Mouse (Mus musculus) heart, adult 18-20 months (tissue): ENCODE measurements around the gene Rffl. TPM values are rescaled to one million over a fixed set of nuclear protein-coding genes. Genes with fewer than 3 reads are reported as not detected.

Source experiments
- DNase-seq, 2 experiments: peaks; one replicate each; pipeline ENCODE4 v3.0.0; 2021 to 2022; ENCODE audit warnings: mixed read lengths in 1 of 2
- total RNA-seq, 2 experiments: library from RNA; stranded (reverse); gene quantifications; 2 replicates each; pipeline ENCODE4 v1.2.3; 2021

The Rffl gene
- total RNA-seq, 2 experiments from 2014 or later, result 3.5 to 3.6 TPM

DNA sequence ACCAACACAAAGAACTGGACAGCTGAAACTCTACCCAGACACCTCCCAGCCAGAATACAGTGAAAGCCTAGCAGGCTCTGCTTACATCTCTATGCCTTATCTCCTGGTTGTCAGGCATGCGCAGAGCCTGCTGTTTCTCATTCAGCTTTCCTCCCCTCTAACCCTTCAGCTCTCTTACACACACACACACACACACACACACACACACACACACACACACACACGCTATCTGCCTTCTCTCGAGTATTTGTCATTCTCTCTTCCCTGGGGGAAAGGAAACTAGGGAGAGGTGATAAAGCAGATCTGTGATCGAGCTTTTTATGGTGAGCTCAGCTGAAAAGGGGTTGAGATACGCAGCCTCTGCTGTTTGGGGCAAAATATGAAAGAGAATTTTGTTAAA is 3.9 kb upstream of the Rffl start:
- no peak for DNase-seq

DNA sequence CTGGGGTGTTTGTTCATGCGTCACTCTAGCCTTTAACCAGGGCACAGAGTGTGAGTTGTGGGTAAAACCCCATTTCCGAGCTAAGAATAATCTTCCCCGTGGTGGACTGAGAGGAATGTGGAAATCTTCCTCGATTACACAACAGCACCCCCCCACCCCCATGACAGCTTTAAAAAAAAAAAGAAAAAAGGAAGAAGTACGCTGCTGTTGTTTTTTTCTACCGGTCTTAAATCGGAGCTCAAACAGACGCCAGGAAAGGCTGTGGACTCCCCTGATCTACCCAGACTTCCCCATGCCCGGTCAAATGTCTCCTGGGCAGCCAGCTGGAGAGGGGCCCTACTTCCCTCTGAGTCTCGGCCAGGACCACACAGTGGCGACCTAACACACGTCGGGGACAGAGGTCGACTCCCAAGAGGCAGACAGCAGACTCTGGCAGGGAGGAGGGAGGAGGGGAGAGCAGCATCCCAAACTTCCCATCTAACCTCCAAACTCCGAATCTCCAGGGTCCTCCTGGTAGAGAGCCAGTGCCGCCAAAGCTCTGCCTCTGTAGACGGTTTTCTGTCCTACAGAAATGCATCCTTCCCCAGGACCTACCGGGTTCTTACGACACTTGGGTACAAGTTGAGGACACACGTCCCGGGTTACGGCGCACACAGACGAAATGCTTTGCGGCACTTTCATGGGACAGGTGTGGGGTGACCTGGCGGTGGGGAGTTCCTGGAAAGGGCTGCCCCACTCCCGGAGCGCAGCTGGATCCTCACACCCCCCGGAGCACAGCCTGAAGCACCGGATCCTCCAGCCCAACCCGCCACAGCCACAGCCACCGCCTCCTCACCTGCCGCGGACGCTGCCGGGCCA is 608 bp downstream of the Rffl start:
- DNase-seq, result peak; percentile 70 to 77

DNA sequence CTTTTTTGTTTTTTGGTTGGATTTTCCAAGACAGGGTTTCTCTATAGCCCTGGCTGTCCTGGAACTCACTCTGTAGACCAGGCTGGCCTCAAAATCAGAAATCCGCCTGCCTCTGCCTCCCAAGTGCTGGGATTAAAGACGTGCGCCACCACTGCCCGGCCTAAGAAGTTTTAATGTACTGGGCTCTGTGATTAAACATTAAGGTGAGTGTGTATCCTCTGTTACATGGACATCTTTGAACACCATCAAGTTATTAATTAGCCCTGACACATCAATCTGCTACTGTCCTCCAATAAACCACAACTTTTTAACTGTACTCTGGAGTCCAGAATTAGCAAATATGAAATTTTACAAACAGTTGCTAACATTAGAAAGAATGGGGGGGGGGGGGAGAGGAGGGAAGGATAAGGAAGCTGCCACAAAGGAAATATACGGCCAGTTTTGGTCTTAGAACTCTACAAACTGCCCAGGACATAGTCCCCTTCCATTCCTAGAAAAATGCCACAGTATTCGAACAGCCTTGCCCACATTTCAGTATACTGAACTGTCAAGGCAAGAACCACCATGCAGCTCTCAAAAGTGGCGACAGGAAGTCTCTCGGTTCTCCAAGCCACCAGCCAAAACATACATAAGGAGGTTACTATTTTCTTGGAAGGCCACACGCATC is 1.4 kb downstream of the Rffl start:
- no peak for DNase-seq

DNA sequence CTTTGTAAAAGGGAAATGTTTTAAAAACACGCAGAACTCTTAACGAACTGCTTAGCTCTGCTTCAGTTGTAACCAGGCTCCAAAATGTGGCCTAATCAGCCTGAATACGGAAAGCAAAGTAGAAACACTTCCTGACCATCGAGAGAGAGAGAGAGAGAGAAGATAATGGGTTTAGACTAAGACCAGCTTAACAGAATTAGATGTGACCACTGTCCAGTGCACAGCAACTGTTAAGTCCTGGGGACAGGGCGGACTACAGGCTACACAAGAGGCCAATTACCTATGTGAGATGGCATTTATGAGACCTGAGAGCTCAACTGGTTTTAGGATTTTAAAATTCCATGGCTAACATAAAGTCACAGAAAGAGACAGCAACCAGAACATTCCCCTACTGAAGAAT is 3.1 kb downstream of the Rffl start:
- DNase-seq, result no peak

GRCm38 (mm10) chr11:82866850-82867564 is 4.0 kb downstream of the Rffl start:
- DNase-seq, result no peak

- DNase-seq, result no peak
Measured at GRCm38 (mm10) chr11:82865957-82866356, 5.1 kb downstream of the Rffl start.

DNA sequence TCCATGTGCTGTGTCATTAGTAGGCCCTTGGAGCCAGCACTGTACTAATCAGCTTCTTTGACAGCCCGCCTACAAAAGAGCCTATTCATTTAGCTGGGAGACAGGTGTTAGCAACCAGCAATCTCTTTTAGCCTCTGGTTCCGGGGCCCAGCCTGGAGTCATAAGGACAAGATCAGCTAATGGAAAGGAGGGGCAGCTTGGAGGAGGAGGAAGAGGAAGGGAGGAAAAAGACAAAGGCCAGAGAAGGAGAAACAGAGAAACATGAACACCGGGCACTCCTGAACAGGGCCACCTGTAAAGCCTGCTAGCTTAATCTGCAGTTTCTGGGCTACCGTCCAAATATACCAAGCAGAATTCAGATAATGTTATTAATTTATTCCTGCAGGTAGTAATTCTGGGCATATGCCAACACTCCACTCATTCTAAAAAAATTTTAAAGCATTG is 7.5 kb downstream of the Rffl start:
- DNase-seq, result no peak

- no peak for DNase-seq
Measured at GRCm38 (mm10) chr11:82863059-82863458, 8.0 kb downstream of the Rffl start.

DNA sequence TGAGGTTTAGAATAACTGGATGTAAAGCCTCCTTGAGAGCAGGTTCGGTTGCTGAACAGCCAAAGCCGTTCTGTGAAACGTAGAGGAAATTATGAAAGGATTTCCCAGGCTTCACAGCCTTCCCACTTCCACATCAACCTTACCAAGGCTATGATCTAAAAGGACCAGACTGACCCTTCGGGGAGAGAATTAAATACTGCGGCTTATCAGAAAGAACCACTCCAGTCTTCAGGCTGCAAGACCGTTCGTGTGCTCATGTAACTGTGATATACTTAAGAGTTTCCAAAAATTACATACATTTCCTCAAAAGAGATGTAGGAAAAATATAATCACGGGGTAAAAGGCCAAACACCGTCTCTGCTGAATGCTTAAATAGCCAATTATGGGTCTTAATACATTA is 8.4 kb downstream of the Rffl start:
- no peak for DNase-seq

DNA sequence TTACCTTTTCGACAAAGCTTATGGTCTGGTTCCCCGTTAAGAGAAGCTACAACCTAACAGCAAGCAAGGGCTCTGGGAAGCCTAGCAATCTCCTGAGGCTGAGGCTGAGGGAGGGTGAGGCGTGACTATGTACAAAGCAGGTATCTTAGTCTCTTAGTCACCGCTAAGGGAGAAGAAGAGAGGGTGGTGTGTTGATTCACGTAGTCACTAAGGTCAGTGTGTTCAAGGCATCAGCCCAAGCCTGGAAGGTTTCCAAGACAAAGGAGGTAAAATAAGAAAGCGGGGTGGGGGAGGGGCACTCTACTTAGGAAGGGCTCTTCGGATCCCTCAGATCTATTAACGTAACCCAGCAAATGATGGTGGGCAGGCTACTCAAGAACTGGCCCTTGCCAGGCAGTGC is 9.5 kb downstream of the Rffl start:
- DNase-seq, result no peak

DNA sequence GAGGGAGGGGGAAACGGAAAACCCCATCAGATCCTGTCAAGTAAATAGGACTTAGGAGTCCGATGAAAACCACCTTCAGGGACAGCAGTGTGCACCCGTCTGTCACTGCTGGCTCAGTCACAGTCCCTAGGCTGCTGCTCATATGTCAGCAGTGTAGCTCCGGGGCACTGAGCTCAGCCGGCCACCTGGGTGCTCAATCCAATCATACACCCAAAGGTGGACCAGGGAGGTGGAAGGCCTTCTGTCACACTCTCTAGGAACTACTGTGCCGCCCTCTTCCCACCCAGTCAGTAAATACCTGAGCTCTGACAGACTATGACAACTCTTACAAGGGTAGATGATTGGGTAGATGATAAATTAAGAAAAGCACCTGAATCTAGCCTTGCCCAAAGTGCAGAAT is 10.3 kb downstream of the Rffl start:
- no peak for DNase-seq

- no peak for DNase-seq
Measured at GRCm38 (mm10) chr11:82857307-82857848, 13.6 kb downstream of the Rffl start.

GRCm38 (mm10) chr11:82856032-82856431 is 15.0 kb downstream of the Rffl start:
- no peak for DNase-seq

DNA sequence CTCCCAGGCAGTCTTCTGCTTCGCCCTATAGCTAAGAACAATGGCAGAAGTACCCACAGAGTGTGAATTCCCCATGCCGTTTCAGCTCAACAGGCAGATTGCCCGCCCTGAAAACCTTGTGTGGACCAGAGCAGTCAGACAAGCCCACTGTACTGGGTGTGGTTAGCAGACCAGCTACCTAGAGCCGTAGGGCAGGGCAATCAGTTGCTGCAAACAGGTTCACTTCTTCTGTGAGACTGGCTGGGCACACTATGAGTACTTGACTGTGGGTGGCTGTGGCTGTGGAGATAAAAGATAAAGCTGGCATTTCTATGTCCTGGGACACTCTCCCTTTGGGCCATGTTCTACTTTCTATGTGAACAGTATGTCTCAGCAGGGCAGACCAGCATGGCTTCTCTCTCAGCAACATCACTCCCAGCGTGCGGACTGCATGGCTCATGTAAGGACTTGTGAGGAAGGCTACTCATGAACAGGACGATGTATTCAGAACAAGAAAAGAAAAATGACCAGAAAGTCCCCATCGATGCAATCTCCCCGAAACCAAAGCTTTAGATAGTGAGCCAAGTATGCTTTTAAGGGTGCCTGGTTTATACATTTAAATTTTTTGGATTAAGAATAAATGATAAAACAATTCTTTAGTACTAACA is 15.6 kb downstream of the Rffl start:
- no peak for DNase-seq

GRCm38 (mm10) chr11:82854111-82854510 is 16.9 kb downstream of the Rffl start:
- no peak for DNase-seq

GRCm38 (mm10) chr11:82852958-82853357 is 18.1 kb downstream of the Rffl start:
- DNase-seq, result no peak

DNA sequence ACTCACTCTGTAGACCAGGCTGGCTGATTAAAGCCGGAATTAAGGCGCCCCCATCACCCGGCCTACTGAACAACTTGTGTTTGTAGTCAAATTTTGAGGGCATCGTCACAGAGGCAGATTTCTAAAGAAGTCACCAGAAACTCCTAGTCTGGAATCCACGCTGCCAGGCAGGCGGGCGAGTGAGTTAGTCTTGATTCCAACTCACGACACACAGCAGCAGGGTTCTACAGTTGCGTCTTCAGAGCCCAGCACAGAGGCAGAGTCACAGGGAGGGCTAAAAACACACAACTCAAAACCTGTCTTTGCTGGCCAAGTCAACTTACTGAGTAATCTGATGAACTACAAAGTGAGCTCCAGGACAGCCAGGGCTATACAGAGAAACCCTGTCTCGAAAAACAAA is 18.5 kb downstream of the Rffl start:
- no peak for DNase-seq

- no peak for DNase-seq
Measured at GRCm38 (mm10) chr11:82852115-82852514, 18.9 kb downstream of the Rffl start.

- no peak for DNase-seq
Measured at GRCm38 (mm10) chr11:82850259-82850658, 20.8 kb downstream of the Rffl start.

- DNase-seq, result peak in 1 of 2 experiments; percentile 14
Measured at GRCm38 (mm10) chr11:82847571-82848000, 23.4 kb downstream of the Rffl start.

- no peak for DNase-seq
Measured at GRCm38 (mm10) chr11:82846938-82847337, 24.1 kb downstream of the Rffl start.

DNA sequence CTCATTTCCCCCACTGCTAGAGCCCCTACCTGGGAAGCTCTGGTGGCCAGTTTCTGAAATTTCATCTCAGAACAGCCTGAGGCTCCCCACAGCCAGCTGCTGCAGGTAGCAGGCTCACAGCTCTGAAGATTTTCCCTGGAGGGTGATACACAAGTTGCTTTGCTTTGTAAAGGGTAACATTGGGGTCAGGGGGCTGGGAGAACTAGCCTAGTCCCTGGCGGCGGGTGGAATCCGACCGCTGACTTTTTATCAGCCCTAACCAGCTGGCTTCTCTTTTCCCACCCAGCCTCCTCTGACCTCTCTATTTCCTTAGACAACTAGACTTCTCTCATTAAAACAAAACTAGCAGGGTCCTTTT is 25.0 kb downstream of the Rffl start:
- no peak for DNase-seq
